Mouse (Mus musculus) left cerebral cortex, postnatal 10 days (tissue): ENCODE data around the gene Fgf8. TPM values are rescaled to one million over a fixed set of nuclear protein-coding genes. Genes with fewer than 3 reads are reported as not detected.

ENCODE experiments used
- DNase-seq, 2 experiments: peaks; one replicate each; pipeline ENCODE4 v3.0.0; 2021 to 2022; ENCODE audit warnings: low spot score in 2 of 2, mixed read lengths in 1 of 2; ENCODE audit errors: extremely low spot score in 1 of 2
- intact Hi-C: fragments of 180-260 bp; cut with DNase I; formaldehyde crosslinking; loops from one replicate; pipeline ENCODE4 v1.15.1; 2025
- total RNA-seq, 2 experiments: library from RNA; stranded (reverse); gene quantifications; 2 replicates each; pipeline ENCODE4 v1.2.3; 2021

The Fgf8 gene
- total RNA-seq, 2 experiments from 2014 or later = not detected

DNA sequence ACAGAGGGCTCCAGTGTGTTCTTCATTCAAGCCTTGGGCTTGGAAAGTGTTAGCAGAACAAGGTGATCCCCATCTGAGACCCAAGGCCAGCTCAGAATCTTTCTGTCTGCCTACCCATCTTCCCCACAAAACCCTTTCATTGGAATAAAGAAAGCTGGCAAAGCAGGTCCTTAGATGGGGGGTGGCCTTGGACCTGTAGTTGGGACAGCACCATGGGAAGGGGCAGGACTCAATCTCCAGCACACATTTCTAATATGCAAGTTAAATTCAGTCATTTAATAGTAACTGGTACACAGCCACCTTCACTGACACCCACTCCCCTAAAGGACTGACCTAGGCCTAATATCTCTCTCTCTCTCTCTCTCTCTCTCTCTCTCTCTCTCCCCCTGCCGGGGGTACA lies 6.5 kb downstream of the Fgf8 start:
- no peak for DNase-seq
- intact Hi-C loops = no loop called here

DNA sequence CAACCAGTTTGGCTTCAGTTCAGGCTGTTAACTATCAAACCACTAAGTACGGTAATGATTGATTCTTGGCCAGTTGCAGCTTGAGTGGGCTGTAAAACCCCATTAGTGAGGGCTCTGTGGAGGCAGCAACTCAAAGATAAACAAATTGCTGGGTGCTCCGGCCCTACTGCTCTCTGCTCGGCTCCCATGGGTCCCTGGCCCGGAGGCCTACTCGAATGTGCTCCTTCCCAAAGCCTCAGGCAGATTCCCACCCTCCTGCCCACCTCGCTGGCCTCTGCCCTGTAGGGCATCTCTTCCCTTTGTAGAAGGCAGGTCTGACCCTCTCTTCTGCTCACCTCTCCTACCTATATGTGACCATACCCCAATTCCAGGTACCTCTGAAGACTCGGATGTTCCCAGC lies 8.0 kb downstream of the Fgf8 start:
- intact Hi-C loops = no loop called here
- no peak for DNase-seq

DNA sequence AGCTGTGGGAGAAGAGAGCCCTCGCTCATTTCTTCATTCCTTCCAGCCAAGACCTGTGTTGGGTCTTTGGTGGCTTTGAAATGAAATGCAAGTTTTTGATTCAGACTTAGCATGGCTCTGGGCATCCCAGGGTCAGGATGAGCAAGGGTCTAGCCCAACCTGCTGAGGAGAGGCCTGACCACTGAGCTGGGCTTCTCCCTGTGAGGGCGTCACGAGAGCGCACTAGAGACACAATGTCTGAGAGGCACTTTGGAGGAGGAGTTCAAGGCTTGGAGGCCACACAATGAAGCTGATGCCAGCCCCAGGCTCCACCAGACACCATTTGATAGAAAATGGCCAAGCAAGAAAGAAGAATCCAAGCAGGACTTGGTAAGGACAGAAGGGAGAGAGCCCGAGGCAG lies 8.5 kb downstream of the Fgf8 start:
- DNase-seq = no peak
- intact Hi-C loops = no loop called here

DNA sequence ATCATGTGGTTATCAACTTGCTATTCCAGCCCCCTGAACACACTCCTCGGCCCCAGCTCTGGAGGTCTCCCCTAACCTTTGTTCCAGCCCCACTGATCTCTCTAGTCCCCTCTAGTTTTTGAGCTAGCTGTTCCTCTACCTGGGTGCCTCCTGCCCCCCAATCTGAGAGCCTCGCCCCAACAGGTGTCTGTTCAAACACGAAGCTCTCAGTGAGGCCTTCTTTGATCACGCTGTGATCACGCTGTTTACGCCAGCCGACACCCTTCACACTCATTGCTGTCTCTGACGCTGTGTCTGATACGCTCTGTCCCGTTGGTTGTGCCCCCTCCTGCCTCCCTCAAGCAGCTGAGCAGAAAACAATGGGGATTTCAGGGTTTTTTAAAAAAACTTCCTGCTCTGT lies 9.2 kb downstream of the Fgf8 start:
- no peak for DNase-seq
- intact Hi-C loops = no loop called here

DNA sequence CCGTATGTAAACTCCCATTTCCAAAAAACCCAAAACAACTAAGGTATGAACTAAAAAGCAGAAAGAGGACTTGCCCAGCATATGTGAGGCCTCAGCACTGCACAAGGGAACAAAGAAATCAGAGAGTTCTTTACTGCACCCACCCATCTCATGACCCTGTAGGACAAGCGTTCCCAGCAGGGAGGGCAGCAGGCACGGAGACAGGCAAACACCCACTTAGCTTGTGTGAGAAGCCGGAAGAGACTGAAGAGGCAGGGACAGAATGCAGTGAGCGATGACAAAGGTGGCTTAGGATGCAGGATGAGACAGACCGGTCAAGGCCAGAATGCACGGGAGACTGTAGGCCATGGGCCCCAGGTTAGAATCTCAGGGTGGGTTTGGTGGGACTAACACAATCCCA lies 11.1 kb downstream of the Fgf8 start:
- intact Hi-C loops = no loop called here
- DNase-seq = no peak

DNA sequence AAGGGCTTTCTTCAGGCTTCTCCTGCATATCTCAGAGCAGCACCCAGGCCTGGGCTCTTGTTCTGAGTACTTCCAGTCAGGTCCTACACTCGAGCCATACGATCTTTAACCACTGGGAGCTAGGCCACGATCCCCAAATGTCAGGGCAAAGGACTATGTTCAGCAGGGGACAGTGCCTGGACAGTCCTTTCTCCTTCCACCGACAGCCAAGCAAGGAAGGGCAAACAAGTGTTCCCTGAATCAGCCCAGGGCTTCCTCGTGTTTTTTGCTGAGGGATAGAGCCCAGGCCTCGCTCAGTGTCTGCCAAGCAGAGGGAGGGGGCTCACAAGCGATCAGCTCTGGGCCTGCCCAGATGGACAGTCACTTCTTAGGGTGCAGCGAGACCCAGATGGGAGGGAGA lies 12.7 kb downstream of the Fgf8 start:
- intact Hi-C loops = no loop called here

DNA sequence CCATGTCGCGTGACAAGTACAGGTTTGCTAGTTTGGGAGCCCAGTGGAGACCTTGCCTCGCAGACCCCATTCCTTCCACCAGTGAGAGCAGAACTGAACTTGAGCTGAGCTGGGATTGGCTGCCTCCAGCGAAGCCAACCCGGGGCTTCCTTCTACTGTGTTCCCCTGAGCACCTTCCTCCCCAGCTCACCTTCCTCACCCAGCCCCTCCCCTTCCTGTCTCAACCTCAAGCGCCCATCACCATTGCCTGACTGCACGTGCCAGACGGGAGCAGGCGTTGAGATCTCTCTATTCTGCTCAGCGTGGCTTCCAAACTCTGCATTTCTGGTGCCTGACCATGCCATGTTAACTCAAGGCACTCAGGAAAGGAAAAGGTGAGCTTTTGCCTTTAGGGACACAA lies 15.5 kb downstream of the Fgf8 start:
- DNase-seq = no peak

More for the DNA sequence above, 12.7 kb downstream of the Fgf8 start:
- DNase-seq = no peak

DNA sequence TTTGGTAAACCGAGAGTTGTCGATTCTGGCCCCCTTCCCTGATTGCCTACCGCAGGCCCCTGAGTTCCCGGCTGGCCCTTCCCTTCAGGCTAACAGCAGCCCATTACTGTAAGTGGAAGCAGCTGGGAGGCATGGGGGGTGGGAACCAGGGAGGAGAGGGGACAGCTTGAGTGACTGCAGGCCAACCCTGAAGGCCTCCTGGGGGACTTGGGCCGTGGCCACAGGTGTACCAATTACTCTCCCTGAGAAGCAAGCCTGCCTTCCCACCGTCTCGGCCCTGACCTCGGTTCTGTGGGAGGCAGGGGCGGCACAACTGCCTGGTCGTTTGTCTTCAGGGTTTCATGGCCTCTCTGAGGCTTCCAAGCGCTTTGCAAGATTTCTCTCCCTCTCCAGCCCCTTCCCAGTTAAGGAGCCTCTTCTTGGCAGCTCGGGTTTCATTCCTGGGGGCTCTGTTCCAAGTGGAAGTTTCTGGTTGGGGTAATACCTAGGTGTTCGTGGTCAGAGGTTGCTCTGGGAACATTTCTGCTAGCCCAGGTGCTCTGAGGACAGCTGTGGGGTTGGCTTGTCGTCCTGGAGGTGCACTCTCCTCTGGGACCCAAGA lies 16.9 kb downstream of the Fgf8 start:
- DNase-seq = no peak

More for the DNA sequence above, 15.5 kb downstream of the Fgf8 start:
- intact Hi-C loops = no loop called here

DNA sequence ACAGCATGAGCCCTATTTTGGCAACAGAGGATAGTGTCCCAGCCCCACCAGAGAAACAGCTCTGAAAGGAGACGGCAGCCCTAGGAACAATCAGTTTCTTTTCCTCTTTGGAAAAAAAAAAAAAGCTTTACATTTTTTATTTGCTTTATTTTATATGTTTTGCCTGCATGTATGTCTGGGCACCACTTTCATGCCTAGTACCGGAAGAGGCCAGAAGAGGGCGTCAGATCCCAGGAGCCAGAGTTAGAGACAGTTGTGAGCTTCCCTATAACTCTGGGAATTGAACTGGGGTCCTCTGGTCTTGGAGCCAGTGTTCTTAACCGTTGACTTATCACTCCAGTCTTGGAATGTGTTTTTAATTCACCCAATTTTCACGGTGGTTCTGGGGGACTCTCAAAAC lies 20.5 kb downstream of the Fgf8 start:
- intact Hi-C loops = no loop called here
- DNase-seq = no peak

More for the DNA sequence above, 16.9 kb downstream of the Fgf8 start:
- intact Hi-C loops = no loop called here

DNA sequence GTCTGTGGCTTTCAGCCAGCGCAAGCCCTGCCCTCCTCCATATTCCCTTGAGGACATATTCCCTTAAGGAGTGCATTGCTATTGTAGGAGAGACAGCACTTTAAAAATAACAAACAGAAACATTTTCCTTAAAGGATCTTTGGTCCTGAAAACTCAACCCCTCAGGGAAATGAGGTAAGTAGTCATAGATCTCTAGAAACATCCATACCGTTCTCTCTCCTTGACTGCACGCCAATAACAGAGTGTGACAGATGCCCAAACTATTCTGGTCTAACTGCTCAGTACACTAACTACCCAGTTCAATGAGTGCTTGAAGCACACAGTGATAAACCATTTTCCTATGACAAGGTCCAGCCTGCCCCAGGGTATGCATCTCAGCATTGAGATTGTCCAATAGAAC lies 24.4 kb downstream of the Fgf8 start:
- peak in 1 of 2 experiments; percentile 20 for DNase-seq
- intact Hi-C loops = no loop called here

DNA sequence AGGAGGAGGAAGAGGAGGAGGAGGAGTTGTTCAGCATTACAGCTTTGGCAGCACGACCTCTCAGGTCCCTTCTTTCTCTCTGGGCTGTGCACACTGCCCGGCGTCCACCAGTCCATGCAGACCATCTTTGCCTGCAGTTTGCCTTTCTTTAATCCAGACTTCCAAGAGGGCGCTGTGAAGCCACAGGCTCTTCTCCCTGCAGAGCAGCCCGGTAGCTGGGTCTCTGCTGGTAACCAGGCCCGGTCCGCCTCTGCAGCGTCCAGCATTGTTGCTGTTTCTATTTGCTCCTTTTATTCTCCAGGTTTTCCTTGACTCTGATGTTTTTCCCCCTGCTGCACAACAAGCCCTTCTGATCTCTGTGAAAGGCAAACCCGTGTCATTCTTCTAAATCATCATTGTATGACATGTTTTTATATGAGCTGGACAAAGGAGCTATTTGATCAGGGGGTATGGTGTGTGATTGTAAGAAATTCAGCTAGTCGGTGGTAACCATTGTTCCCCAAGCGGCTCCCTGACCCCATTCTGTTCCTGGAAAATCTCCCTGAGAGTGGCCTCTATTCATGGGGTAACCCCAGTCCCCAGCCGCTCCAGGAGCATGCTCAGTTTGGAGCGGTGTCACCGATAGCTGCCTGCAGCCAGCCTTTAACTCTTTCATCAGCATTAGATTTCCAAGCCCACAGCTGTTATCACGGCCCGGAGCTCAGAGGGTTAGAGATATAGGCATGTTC lies 25.1 kb downstream of the Fgf8 start:
- intact Hi-C loops = no loop called here

DNA sequence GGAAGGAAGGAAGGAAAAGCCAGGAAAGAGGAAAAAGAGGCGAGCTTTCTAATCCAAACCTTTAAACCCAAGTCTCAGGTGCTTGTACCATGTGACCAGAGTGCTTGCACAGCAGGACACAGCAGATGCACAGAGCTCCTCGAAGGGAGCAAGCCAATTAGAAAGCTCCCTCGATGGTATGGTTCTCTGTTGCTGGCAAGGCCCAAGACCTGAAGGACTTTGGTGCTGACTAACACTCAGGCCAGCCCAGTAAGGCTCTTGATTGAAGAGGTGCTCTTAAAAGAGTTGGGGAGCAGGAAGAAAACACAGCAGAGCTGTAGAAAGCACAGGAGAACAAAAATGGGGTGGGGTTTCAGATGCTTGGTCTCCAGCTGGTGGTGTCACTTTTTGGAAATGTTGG lies 34.0 kb downstream of the Fgf8 start:
- DNase-seq = no peak
- intact Hi-C loops = no loop called here

More for the DNA sequence above, 25.1 kb downstream of the Fgf8 start:
- DNase-seq = peak; percentile 33 to 66

DNA sequence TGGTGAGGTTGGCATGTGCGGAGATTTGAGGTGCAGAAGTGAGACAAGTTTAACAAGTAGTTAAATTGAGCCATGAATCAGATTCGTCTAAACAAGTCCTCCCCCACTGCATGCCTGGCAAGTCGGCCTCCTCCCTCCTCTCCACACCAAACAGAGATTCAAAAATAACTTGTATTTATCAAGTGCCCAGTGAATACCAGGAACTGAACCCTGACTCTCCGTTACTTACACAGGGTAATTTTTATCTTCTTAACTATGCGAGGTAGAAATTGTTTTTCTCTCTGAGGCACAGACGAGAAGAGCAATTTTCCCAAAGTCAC lies 46.5 kb downstream of the Fgf8 start:
- no peak for DNase-seq
- intact Hi-C loops = no loop called here

DNA sequence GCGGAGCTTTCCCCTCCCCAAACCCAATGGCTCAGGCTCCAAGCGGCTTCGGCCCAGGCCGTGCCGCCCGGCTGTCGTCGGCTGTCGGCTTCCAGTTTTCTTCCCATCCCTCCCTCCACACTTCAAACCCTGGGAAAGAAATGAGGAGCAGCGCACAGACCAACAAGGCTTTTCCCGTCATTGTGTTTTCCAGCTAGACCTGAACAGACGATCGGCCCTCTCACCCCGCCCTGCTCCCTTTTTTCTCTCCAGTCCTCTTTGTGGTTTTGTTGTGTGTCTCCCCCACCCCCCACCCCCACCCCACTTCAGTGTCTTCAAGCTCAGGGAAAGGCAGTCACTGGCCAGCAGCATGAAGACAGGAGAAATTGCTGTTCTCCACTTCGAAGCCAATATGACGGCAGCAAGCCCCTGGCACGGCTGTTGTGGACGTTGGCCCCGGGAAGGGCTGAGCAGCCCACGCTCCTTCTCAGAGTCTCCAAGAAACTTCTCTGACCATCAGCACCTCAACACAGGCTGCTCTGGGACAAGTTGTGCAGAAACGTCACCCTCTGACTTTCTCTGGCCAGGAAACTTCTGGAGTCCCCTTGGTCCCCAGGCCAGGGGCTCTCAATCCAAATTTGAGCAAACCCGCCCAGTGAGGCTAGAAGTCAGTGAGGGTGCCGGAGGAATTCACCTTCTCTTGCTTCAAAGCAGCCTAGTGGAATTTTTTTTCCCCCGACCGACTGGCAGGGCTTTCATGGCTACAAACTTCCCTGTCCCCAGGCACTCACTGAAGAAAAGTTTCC lies 47.0 kb downstream of the Fgf8 start:
- intact Hi-C loops = no loop called here
- DNase-seq = no peak

DNA sequence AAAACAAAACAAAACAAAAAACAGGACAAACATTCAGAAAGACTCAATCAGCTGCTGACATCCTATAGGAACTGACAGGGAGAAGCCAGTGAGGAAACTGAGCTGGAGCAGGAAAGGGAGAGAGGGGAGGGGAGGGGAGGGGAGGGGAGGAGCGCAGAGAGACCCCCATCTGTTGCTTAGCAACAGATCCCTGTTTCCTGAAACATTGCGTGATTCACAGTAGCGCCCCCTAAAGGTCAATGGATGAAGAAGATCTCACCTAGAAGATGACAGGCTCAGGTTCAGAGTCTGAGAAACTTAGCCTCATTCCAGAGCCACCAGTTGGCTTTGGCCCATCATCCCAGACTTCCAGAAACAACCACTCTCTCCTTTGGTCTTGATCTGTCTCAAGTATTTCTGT lies 48.7 kb downstream of the Fgf8 start:
- DNase-seq = no peak
- intact Hi-C loops = no loop called here

DNA sequence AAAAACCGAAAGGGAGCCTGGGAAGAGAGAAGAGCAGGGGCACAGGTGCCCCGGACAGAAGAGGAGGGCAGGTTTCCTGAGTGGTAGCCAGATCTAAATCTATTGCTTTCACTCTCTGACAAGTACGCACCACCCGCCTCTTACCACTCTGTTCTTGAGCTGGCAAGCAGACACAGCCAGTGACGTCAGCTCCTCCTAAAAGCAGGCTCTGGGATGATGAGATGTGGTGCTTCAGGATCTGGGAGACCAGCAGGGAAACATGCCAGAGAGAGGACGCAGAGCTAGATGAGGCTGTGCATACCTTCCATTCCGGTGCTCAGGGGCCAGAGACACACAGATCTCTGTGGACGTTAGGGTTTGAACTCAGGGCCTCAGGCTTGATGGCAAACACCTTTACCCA lies 50.5 kb downstream of the Fgf8 start:
- DNase-seq = peak; percentile 17 to 37
- intact Hi-C loops = no loop called here

DNA sequence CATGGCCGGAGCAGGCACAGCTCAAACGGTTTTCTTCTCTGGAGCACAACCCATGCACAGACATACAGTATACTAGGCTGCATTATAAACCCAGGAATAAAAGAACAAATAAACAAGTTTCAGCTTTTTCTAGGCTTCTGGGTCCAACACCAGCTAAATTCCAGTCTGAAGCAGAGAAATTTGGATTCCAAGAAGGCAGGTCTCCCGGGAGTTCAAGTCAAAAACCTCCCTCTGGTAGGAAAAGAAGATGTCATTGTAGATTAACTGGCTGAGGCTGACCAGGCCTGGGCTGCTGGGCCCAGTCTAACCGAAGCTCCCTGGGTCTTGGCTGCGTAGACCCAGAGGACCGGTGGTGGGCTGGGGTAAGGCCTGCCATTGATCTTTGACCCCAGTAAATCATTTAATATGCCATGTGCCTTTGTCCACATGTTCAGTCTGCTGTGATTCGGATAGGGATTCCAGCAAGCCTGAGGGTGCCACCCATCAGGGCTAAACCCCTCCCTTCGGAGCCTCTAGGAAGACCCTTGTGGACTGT lies 51.6 kb downstream of the Fgf8 start:
- intact Hi-C loops = no loop called here
- no peak for DNase-seq

DNA sequence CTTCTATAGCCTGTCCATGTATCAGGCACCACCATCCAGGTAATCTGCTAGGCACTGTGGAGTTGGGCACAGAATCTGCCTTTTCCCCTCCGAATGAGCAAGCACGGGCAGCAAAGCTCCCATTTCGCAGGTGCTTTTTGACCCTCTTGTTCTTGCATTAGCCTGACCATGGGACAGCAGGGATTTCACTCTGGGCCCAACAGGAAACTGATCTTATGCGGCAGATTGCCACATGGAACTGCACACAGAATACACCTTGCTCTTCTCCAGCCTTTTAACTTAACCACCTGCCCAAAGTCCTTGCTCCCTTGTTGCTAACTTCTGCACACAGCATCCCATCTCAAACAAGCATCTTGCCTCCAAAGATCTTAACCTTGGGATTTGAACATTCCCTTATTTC lies 55.7 kb downstream of the Fgf8 start:
- no peak for DNase-seq
- intact Hi-C loops = no loop called here
